In the genomic region with DNA sequence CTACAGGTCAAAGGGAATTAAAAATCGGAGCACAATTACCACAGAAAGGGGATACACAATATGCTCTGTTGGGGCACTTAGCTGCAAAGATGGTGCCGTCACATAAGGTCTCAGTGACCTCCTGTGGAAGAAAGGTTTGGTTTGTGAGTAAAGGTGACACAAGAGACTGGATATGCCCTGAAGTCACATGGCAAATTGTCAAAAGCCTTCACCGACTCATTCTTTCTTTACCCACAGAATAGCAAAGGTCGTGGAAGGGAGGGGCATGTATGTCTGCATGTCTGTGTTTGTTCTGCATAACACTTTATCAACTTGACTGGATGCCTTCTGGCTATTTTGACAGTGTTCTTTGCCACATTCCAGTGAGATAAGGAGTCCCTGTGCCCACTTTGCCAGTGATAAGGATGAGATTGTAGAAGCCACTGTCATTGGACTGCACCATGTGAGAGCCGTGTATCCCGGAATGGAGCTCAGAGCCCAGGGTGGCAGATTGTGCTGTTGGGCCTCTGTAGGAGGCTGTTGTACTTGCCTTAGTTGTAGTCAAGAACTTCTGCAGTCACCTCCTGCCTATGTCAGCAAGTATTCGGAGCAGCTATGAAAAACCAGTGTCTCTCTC, we compare ENCODE assay signal across 21 mouse cellular contexts.
DNase-seq lines count a peak whose midpoint lies in the region; ATAC-seq and TF ChIP-seq lines count a peak whose summit lies in the region.
"Had no signal": no experiment of that assay in that cellular context is flagged by ENCODE, and none has a peak within 500 bp of the region (broad histone marks: within the 10 kb centered on the region; RNA-seq: fewer than 3 reads in every experiment).

No protein-coding gene starts in this region.

- WGBS in heart, adult 2 months: 58% methylated on average over 7 of the region's 7 CpGs
- WGBS in heart, embryonic 14.5 days: 23% methylated on average over 7 of the region's 7 CpGs
- 59% methylated on average over 7 of the region's 7 CpGs for WGBS in stomach, postnatal 0 days

- no peaks in the 10 kb centered on the region for H3K36me3 ChIP-seq in heart, adult 2 months (ENCODE audit: control insufficient read depth, insufficient read depth, low read length)
- H3K36me3 ChIP-seq in heart, embryonic 14.5 days (ENCODE audit: control insufficient read depth, insufficient read depth, low read length): no peaks in the 10 kb centered on the region
- H3K36me3 ChIP-seq in stomach, postnatal 0 days (ENCODE audit: control insufficient read depth, insufficient read depth, low read length): no peaks in the 10 kb centered on the region
- H3K36me3 ChIP-seq: embryonic facial prominence, embryonic 12.5 days; midbrain, embryonic 10.5 days had no signal

- H3K9ac ChIP-seq in heart, adult 2 months (ENCODE audit: low read depth, low read length): no peak overlapping the region
- no peak overlapping the region for H3K9ac ChIP-seq in heart, embryonic 14.5 days (ENCODE audit: low read length)
- H3K9ac ChIP-seq in stomach, postnatal 0 days (ENCODE audit: low read length): no peak overlapping the region
- H3K9ac ChIP-seq: embryonic facial prominence, embryonic 12.5 days; lung, embryonic 14.5 days had no signal

- peak; percentile 93 for ATAC-seq in heart, embryonic 14.5 days (ENCODE audit: insufficient number of reproducible peaks, insufficient read depth, low FRiP score, low read depth)
- ATAC-seq in stomach, postnatal 0 days (ENCODE audit: low FRiP score, low TSS enrichment): peak; percentile 66
- ATAC-seq: forebrain, embryonic 14.5 days had no signal

- H3K4me2 ChIP-seq in heart, embryonic 14.5 days (ENCODE audit: low read length): no peak overlapping the region
- no peak overlapping the region for H3K4me2 ChIP-seq in stomach, postnatal 0 days (replicated peaks; ENCODE audit: low read depth)
- H3K4me2 ChIP-seq: embryonic facial prominence, embryonic 12.5 days; liver, embryonic 11.5 days; lung, embryonic 14.5 days had no signal

- H3K27me3 ChIP-seq in heart, adult 2 months (ENCODE audit: control insufficient read depth, insufficient read depth, low read length): no peaks in the 10 kb centered on the region
- H3K27me3 ChIP-seq in heart, embryonic 14.5 days (ENCODE audit: control insufficient read depth, insufficient read depth, low read length): no peaks in the 10 kb centered on the region
- no peaks in the 10 kb centered on the region for H3K27me3 ChIP-seq in stomach, postnatal 0 days (ENCODE audit: control insufficient read depth, insufficient read depth, low read length)
- H3K27me3 ChIP-seq: embryonic facial prominence, embryonic 12.5 days had no signal

- TF ChIP-seq CTCF in heart, adult 2 months (IDR thresholded peaks at IDR 0.05): no peak
- no peak for TF ChIP-seq CTCF in stomach, postnatal 0 days (IDR thresholded peaks at IDR 0.05; ENCODE audit: low read depth)

- 0 out of 2 replicates have a peak, but pooled peaks have one; percentile 41 for TF ChIP-seq EP300 in heart, adult 2 months (IDR thresholded peaks at IDR 0.05; ENCODE audit: insufficient read depth, low read depth, low read length)
- TF ChIP-seq EP300 in stomach, postnatal 0 days (optimal IDR thresholded peaks at IDR 0.05): no peak

- no peak for TF ChIP-seq POLR2A in heart, adult 2 months (IDR thresholded peaks at IDR 0.05; ENCODE audit: insufficient read depth, low read depth, low read length)

- no peaks in the 10 kb centered on the region; the same call in 1 of the 2 replicates for H3K4me1 ChIP-seq in heart, adult 2 months (ENCODE audit: control insufficient read depth, insufficient read depth, low read length)
- H3K4me1 ChIP-seq in heart, embryonic 14.5 days (ENCODE audit: control insufficient read depth in 2 of 2, insufficient read depth in 2 of 2, low read length in 2 of 2): peaks cover 9 to 20% of the 10 kb centered on the region in 2 experiments
- no peaks in the 10 kb centered on the region for H3K4me1 ChIP-seq in stomach, postnatal 0 days (replicated peaks; ENCODE audit: control insufficient read depth, insufficient read depth)
- H3K4me1 ChIP-seq: midbrain, embryonic 10.5 days had no signal

- no peak overlapping the region for H3K4me3 ChIP-seq in heart, adult 2 months
- H3K4me3 ChIP-seq in heart, embryonic 14.5 days (ENCODE audit: control insufficient read depth in 1 of 2, insufficient read depth in 1 of 2, low read depth in 1 of 2, low read length in 2 of 2): no peak overlapping the region
- H3K4me3 ChIP-seq in stomach, postnatal 0 days (ENCODE audit: low read depth, low read length): no peak overlapping the region
- H3K4me3 ChIP-seq: embryonic facial prominence, embryonic 12.5 days; erythroblast, embryonic 14.5 days; midbrain, embryonic 10.5 days had no signal

- intact Hi-C loops in heart, adult 2 months (cut with DNase I): no loop called here
- intact Hi-C loops in left cerebral cortex, postnatal 4 days (cut with DNase I): no loop called here

- no peaks in the 10 kb centered on the region for H3K9me3 ChIP-seq in heart, embryonic 14.5 days (ENCODE audit: control insufficient read depth, low read length)
- H3K9me3 ChIP-seq in stomach, postnatal 0 days (ENCODE audit: control insufficient read depth, low read length): no peaks in the 10 kb centered on the region
- H3K9me3 ChIP-seq: embryonic facial prominence, embryonic 12.5 days; midbrain, embryonic 10.5 days had no signal

- peak overlapping the region; percentile 47 for H3K27ac ChIP-seq in heart, adult 2 months
- peak overlapping the region; percentile 29 to 33; a peak in 3 of 4 replicates for H3K27ac ChIP-seq in heart, embryonic 14.5 days (replicated peaks in 1 of 2; ENCODE audit: control insufficient read depth in 1 of 2, insufficient read depth in 1 of 2, low read depth in 2 of 2, low read length in 2 of 2)
- H3K27ac ChIP-seq in stomach, postnatal 0 days (replicated peaks): no peak overlapping the region
- H3K27ac ChIP-seq: embryonic facial prominence, embryonic 12.5 days; macrophage; midbrain, embryonic 10.5 days had no signal

- H3K79me2 ChIP-seq in heart, adult 2 months (replicated peaks; ENCODE audit: control insufficient read depth, insufficient read depth, low read length): no peaks in the 10 kb centered on the region

- DNase-seq in retina, postnatal 1 day: peak; percentile 49
- no peak for DNase-seq in retina, embryonic 14.5 days (ENCODE audit: low spot score)
- peak in 1 of 2 experiments; percentile 44 for DNase-seq in heart, adult 2 months
- DNase-seq in stomach, postnatal 0 days (ENCODE audit: low spot score): no peak
- no peak for DNase-seq in left cerebral cortex, postnatal 4 days
- no peak for DNase-seq in urinary bladder, postnatal 25 days (ENCODE audit: low spot score)
- DNase-seq in adrenal gland, postnatal 14 days: no peak
- DNase-seq: cerebellum, adult 2 months; gastrocnemius, postnatal 25 days; kidney, adult 2 months; kidney, postnatal 36 days; lung, embryonic 14.5 days; spleen, adult 18-20 months; thymus, postnatal 36 days had no signal
